In genomic region chr8:84689091-84689915, GRCm38 (mm10) we compare ENCODE assay signal across 8 mouse cellular contexts. TPM values are rescaled to one million over a fixed set of nuclear protein-coding genes. Genes with fewer than 3 reads are reported as not detected.
A peak's percentile ranks its signal among the peaks of the same experiment; 100 is the strongest.
DNase-seq lines count a peak whose midpoint lies in the region; ATAC-seq and TF ChIP-seq lines count a peak whose summit lies in the region.

No protein-coding gene starts in this region.

- peaks cover 26% of the 10 kb centered on the region for H3K4me1 ChIP-seq in embryonic facial prominence, embryonic 14.5 days (ENCODE audit: control insufficient read depth, insufficient read depth, low read length)
- peaks cover 48% of the 10 kb centered on the region for H3K4me1 ChIP-seq in heart, embryonic 10.5 days
- H3K4me1 ChIP-seq in kidney, embryonic 15.5 days = peaks cover 49% of the 10 kb centered on the region
- H3K4me1 ChIP-seq in limb, embryonic 15.5 days = peaks cover 40% of the 10 kb centered on the region
- H3K4me1 ChIP-seq in midbrain, postnatal 0 days (ENCODE audit: insufficient read depth, low read length) = peaks cover 20% of the 10 kb centered on the region

- WGBS in embryonic facial prominence, embryonic 14.5 days = under 1% methylated on average over 44 of the region's 47 CpGs
- WGBS in heart, embryonic 10.5 days = under 1% methylated on average over 47 of the region's 47 CpGs
- 0% methylated on average over 47 of the region's 47 CpGs for WGBS in kidney, embryonic 15.5 days
- WGBS in limb, embryonic 15.5 days = under 1% methylated on average over 46 of the region's 47 CpGs
- under 1% methylated on average over 47 of the region's 47 CpGs for WGBS in midbrain, postnatal 0 days

- no peaks in the 10 kb centered on the region for H3K27me3 ChIP-seq in embryonic facial prominence, embryonic 14.5 days (replicated peaks; ENCODE audit: control insufficient read depth, insufficient read depth, low read length)
- no peaks in the 10 kb centered on the region for H3K27me3 ChIP-seq in heart, embryonic 10.5 days (ENCODE audit: insufficient read depth, poor library complexity, severe bottlenecking)
- H3K27me3 ChIP-seq in kidney, embryonic 15.5 days = no peaks in the 10 kb centered on the region
- no peaks in the 10 kb centered on the region for H3K27me3 ChIP-seq in limb, embryonic 15.5 days
- H3K27me3 ChIP-seq in midbrain, postnatal 0 days (ENCODE audit: insufficient read depth, low read length) = no peaks in the 10 kb centered on the region

- peak overlapping the region; percentile 88 for H3K9ac ChIP-seq in embryonic facial prominence, embryonic 14.5 days (ENCODE audit: low read depth, low read length)
- H3K9ac ChIP-seq in kidney, embryonic 15.5 days = peak overlapping the region; percentile 80
- H3K9ac ChIP-seq in limb, embryonic 15.5 days = peak overlapping the region; percentile 70
- H3K9ac ChIP-seq in midbrain, postnatal 0 days (replicated peaks; ENCODE audit: low read length, poor library complexity, severe bottlenecking) = peak overlapping the region; percentile 44

- peak overlapping the region; percentile 79 for H3K4me2 ChIP-seq in embryonic facial prominence, embryonic 14.5 days (ENCODE audit: low read depth, low read length)
- peak overlapping the region; percentile 90 for H3K4me2 ChIP-seq in kidney, embryonic 15.5 days
- H3K4me2 ChIP-seq in limb, embryonic 15.5 days = peak overlapping the region; percentile 90
- H3K4me2 ChIP-seq in midbrain, postnatal 0 days (ENCODE audit: low read depth, low read length, poor library complexity, severe bottlenecking) = peak overlapping the region; percentile 69

- H3K4me3 ChIP-seq in embryonic facial prominence, embryonic 14.5 days (ENCODE audit: low read depth, low read length) = peak overlapping the region; percentile 85
- H3K4me3 ChIP-seq in heart, embryonic 10.5 days = peak overlapping the region; percentile 99
- peak overlapping the region; percentile 99 for H3K4me3 ChIP-seq in kidney, embryonic 15.5 days (replicated peaks)
- peak overlapping the region; percentile 80 for H3K4me3 ChIP-seq in limb, embryonic 15.5 days
- peak overlapping the region; percentile 59 for H3K4me3 ChIP-seq in midbrain, postnatal 0 days (ENCODE audit: low read depth, low read length)

- DNase-seq in 416B (ENCODE audit: low read depth) = peak; percentile 96
- DNase-seq in adrenal gland, postnatal 36 days = peak; percentile 90 to 91
- DNase-seq in embryonic facial prominence, embryonic 14.5 days (ENCODE audit: low spot score) = peak; percentile 96
- peak; percentile 95 for DNase-seq in heart, embryonic 10.5 days (ENCODE audit: low spot score)
- DNase-seq in midbrain, postnatal 0 days (ENCODE audit: low spot score) = peak; percentile 94
- peak; percentile 73 to 85 for DNase-seq in spleen, postnatal 14 days (ENCODE audit: low spot score in 2 of 2)

- peaks cover 33% of the 10 kb centered on the region for H3K36me3 ChIP-seq in embryonic facial prominence, embryonic 14.5 days (ENCODE audit: control insufficient read depth, insufficient read depth, low read length)
- H3K36me3 ChIP-seq in heart, embryonic 10.5 days = peaks cover 34% of the 10 kb centered on the region
- peaks cover 31% of the 10 kb centered on the region for H3K36me3 ChIP-seq in kidney, embryonic 15.5 days
- peaks cover 31% of the 10 kb centered on the region for H3K36me3 ChIP-seq in limb, embryonic 15.5 days
- peaks cover 6% of the 10 kb centered on the region; the same call in 1 of the 2 replicates for H3K36me3 ChIP-seq in midbrain, postnatal 0 days (ENCODE audit: insufficient read depth, low read length)

- ATAC-seq in embryonic facial prominence, embryonic 14.5 days (ENCODE audit: low read depth) = peak; percentile 88
- ATAC-seq in kidney, embryonic 15.5 days (replicated peaks; ENCODE audit: low FRiP score) = peak; percentile 83
- peak; percentile 77 for ATAC-seq in limb, embryonic 15.5 days (ENCODE audit: insufficient number of reproducible peaks, low FRiP score, low TSS enrichment, low read depth)
- ATAC-seq in midbrain, postnatal 0 days (ENCODE audit: low FRiP score) = peak; percentile 89

- peak; percentile 26; the same call in 1 of the 2 replicates for TF ChIP-seq CTCF in midbrain, postnatal 0 days (IDR thresholded peaks at IDR 0.05)

- peak overlapping the region; percentile 70 for H3K27ac ChIP-seq in embryonic facial prominence, embryonic 14.5 days (replicated peaks; ENCODE audit: low read depth, low read length)
- peak overlapping the region; percentile 89 for H3K27ac ChIP-seq in heart, embryonic 10.5 days
- H3K27ac ChIP-seq in kidney, embryonic 15.5 days = peak overlapping the region; percentile 72
- H3K27ac ChIP-seq in limb, embryonic 15.5 days = peak overlapping the region; percentile 85
- peak overlapping the region; percentile 40; the same call in 1 of the 2 replicates for H3K27ac ChIP-seq in midbrain, postnatal 0 days (ENCODE audit: low read depth, low read length)

- H3K9me3 ChIP-seq in embryonic facial prominence, embryonic 14.5 days (ENCODE audit: control insufficient read depth, low read length) = no peaks in the 10 kb centered on the region
- no peaks in the 10 kb centered on the region for H3K9me3 ChIP-seq in heart, embryonic 10.5 days
- no peaks in the 10 kb centered on the region for H3K9me3 ChIP-seq in kidney, embryonic 15.5 days (replicated peaks)
- H3K9me3 ChIP-seq in limb, embryonic 15.5 days = no peaks in the 10 kb centered on the region
- H3K9me3 ChIP-seq in midbrain, postnatal 0 days (ENCODE audit: low read length) = no peaks in the 10 kb centered on the region

RNA-seq across cellular contexts. Expression of gene Nacc1, which starts 1.6 kb away (rescaled TPM):
- 10 to 100 TPM; 73.9 to 80.0 TPM for total RNA-seq in adrenal gland, postnatal 36 days (2021)
- polyA plus RNA-seq in embryonic facial prominence, embryonic 14.5 days (2014; fragmentation: Nextera tagmentation; extraction: Ambion mirVana) = 19.7 and 20.1 TPM in 2 replicates
- polyA plus RNA-seq in heart, embryonic 10.5 days (2016; fragmentation: Nextera tagmentation; extraction: Ambion mirVana) = 22.2 and 25.0 TPM in 2 replicates
- polyA plus RNA-seq in kidney, embryonic 15.5 days (2015; fragmentation: Nextera tagmentation; extraction: Ambion mirVana) = 23.9 and 25.6 TPM in 2 replicates
- polyA plus RNA-seq in limb, embryonic 15.5 days (2015; fragmentation: Nextera tagmentation; extraction: Ambion mirVana) = 13.5 and 13.8 TPM in 2 replicates
- total RNA-seq in midbrain, postnatal 0 days (2014; rRNA removed) = 87.2 and 102 TPM in 2 replicates
- polyA plus RNA-seq in midbrain, postnatal 0 days (2015; fragmentation: Nextera tagmentation; extraction: Ambion mirVana) = 13.7 and 13.8 TPM in 2 replicates

RNA-seq across cellular contexts. Expression of gene Trmt1, which starts 3.2 kb away (rescaled TPM):
- 10 to 100 TPM; 63.8 to 83.7 TPM for total RNA-seq in adrenal gland, postnatal 36 days (2021)
- 55.8 and 73.2 TPM in 2 replicates for polyA plus RNA-seq in embryonic facial prominence, embryonic 14.5 days (2014; fragmentation: Nextera tagmentation; extraction: Ambion mirVana)
- polyA plus RNA-seq in heart, embryonic 10.5 days (2016; fragmentation: Nextera tagmentation; extraction: Ambion mirVana) = 59.8 and 64.6 TPM in 2 replicates
- polyA plus RNA-seq in kidney, embryonic 15.5 days (2015; fragmentation: Nextera tagmentation; extraction: Ambion mirVana) = 68.7 and 73.8 TPM in 2 replicates
- polyA plus RNA-seq in limb, embryonic 15.5 days (2015; fragmentation: Nextera tagmentation; extraction: Ambion mirVana) = 63.3 and 64.5 TPM in 2 replicates
- 88.5 and 99.5 TPM in 2 replicates for total RNA-seq in midbrain, postnatal 0 days (2014; rRNA removed)
- polyA plus RNA-seq in midbrain, postnatal 0 days (2015; fragmentation: Nextera tagmentation; extraction: Ambion mirVana) = 74.2 and 75.0 TPM in 2 replicates

RNA-seq across cellular contexts. Expression of gene Lyl1, which starts 12.0 kb away (rescaled TPM):
- total RNA-seq in adrenal gland, postnatal 36 days (2021) = 1 to 10 TPM; 2.5 to 2.9 TPM
- 5.8 and 6.8 TPM in 2 replicates for polyA plus RNA-seq in embryonic facial prominence, embryonic 14.5 days (2014; fragmentation: Nextera tagmentation; extraction: Ambion mirVana)
- polyA plus RNA-seq in heart, embryonic 10.5 days (2016; fragmentation: Nextera tagmentation; extraction: Ambion mirVana) = 18.5 and 19.3 TPM in 2 replicates
- polyA plus RNA-seq in kidney, embryonic 15.5 days (2015; fragmentation: Nextera tagmentation; extraction: Ambion mirVana) = 7.6 and 7.8 TPM in 2 replicates
- polyA plus RNA-seq in limb, embryonic 15.5 days (2015; fragmentation: Nextera tagmentation; extraction: Ambion mirVana) = 5.6 and 6.0 TPM in 2 replicates
- 4.6 and 4.8 TPM in 2 replicates for total RNA-seq in midbrain, postnatal 0 days (2014; rRNA removed)
- 2.0 and 2.8 TPM in 2 replicates for polyA plus RNA-seq in midbrain, postnatal 0 days (2015; fragmentation: Nextera tagmentation; extraction: Ambion mirVana)

RNA-seq across cellular contexts. Expression of gene Ier2, which starts 26.7 kb away (rescaled TPM):
- total RNA-seq in adrenal gland, postnatal 36 days (2021) = 10 to 100 TPM; 33.9 to 37.4 TPM
- 45.9 and 50.3 TPM in 2 replicates for polyA plus RNA-seq in embryonic facial prominence, embryonic 14.5 days (2014; fragmentation: Nextera tagmentation; extraction: Ambion mirVana)
- polyA plus RNA-seq in heart, embryonic 10.5 days (2016; fragmentation: Nextera tagmentation; extraction: Ambion mirVana) = 71.6 and 103 TPM in 2 replicates
- polyA plus RNA-seq in kidney, embryonic 15.5 days (2015; fragmentation: Nextera tagmentation; extraction: Ambion mirVana) = 73.4 and 80.3 TPM in 2 replicates
- 80.6 and 81.7 TPM in 2 replicates for polyA plus RNA-seq in limb, embryonic 15.5 days (2015; fragmentation: Nextera tagmentation; extraction: Ambion mirVana)
- 3.9 and 4.3 TPM in 2 replicates for total RNA-seq in midbrain, postnatal 0 days (2014; rRNA removed)
- 12.8 and 14.7 TPM in 2 replicates for polyA plus RNA-seq in midbrain, postnatal 0 days (2015; fragmentation: Nextera tagmentation; extraction: Ambion mirVana)

RNA-seq across cellular contexts. Expression of gene G430095P16Rik, which starts 33.5 kb away (rescaled TPM):
- total RNA-seq in adrenal gland, postnatal 36 days (2021) = under 1 TPM in 1 of 2 experiments, not detected in 1; 0.46 TPM
- polyA plus RNA-seq in embryonic facial prominence, embryonic 14.5 days (2014; fragmentation: Nextera tagmentation; extraction: Ambion mirVana) = 2.0 and 2.7 TPM in 2 replicates
- polyA plus RNA-seq in heart, embryonic 10.5 days (2016; fragmentation: Nextera tagmentation; extraction: Ambion mirVana) = 2.1 and 3.2 TPM in 2 replicates
- polyA plus RNA-seq in kidney, embryonic 15.5 days (2015; fragmentation: Nextera tagmentation; extraction: Ambion mirVana) = 1.9 and 2.3 TPM in 2 replicates
- polyA plus RNA-seq in limb, embryonic 15.5 days (2015; fragmentation: Nextera tagmentation; extraction: Ambion mirVana) = 3.8 and 5.5 TPM in 2 replicates
- not detected in 2 replicates for total RNA-seq in midbrain, postnatal 0 days (2014; rRNA removed)
- 0.39 and 0.71 TPM in 2 replicates for polyA plus RNA-seq in midbrain, postnatal 0 days (2015; fragmentation: Nextera tagmentation; extraction: Ambion mirVana)

Comparison
In these comparisons a context has a peak if more than half of its experiments do, and no peak if none do; other contexts are left out.
1. Peak in every context shown above with its lines: DNase-seq, ATAC-seq, H3K4me3 ChIP-seq and H3K27ac ChIP-seq.